Mouse (Mus musculus) forebrain, embryonic 16.5 days (tissue): Measurements from ENCODE around the gene Olfr1416. TPM values are rescaled to one million over a fixed set of nuclear protein-coding genes. Genes with fewer than 3 reads are reported as not detected.

Experiments used
- ATAC-seq: fragments of 200-750 bp; cut with Nextera tagmentation; 2 replicates; pipeline ENCODE4 v1.8.0; 2017; ENCODE audit warnings: mild to moderate bottlenecking, moderate library complexity
- H3K27ac ChIP-seq: fragments of 300-500 bp; sonication (generic); 2 replicates; pipeline ENCODE4 v1.5.1; 2014; ENCODE audit warnings: low read length, control low read depth
- H3K27me3 ChIP-seq: fragments of 300-500 bp; sonication (generic); replicated peaks from 2 replicates; pipeline ENCODE4 v1.6.1; 2014; ENCODE audit warnings: low read length; ENCODE audit not compliant: control insufficient read depth, insufficient read depth
- H3K36me3 ChIP-seq: fragments of 300-500 bp; sonication (generic); 2 replicates; pipeline ENCODE4 v1.6.1; 2014; ENCODE audit not compliant: control insufficient read depth, insufficient read depth
- H3K4me1 ChIP-seq: fragments of 300-500 bp; sonication (generic); replicated peaks from 2 replicates; pipeline ENCODE4 v1.6.1; 2014; ENCODE audit warnings: low read length; ENCODE audit not compliant: control insufficient read depth, insufficient read depth
- H3K4me2 ChIP-seq: fragments of 300-500 bp; sonication (generic); 2 replicates; pipeline ENCODE4 v1.6.1; 2014; ENCODE audit warnings: mild to moderate bottlenecking, low read length, control low read depth
- H3K4me3 ChIP-seq: fragments of 300-500 bp; sonication (generic); replicated peaks from 2 replicates; pipeline ENCODE4 v1.5.1; 2014; ENCODE audit warnings: mild to moderate bottlenecking, low read length, control low read depth
- H3K9ac ChIP-seq: fragments of 300-500 bp; sonication (generic); replicated peaks from 2 replicates; pipeline ENCODE4 v1.6.1; 2014; ENCODE audit warnings: low read depth, low read length, control low read depth
- H3K9me3 ChIP-seq: fragments of 300-500 bp; sonication (generic); 2 replicates; pipeline ENCODE4 v1.6.1; 2016; ENCODE audit warnings: low read length; ENCODE audit not compliant: control insufficient read depth
- whole genome bisulfite sequencing: fragments of 180-500 bp; shearing (Covaris S2); extraction: QIAGEN DNeasy Blood & Tissue Kit; methylation state at CpG from one replicate; pipeline ENCODE4 v1.1.7; 2014; 5-methylcytosine and 5-hydroxymethylcytosine counted together
- microRNA-seq: library from miRNA; unstranded; fragments of <30 nt; microRNA quantifications from one replicate; pipeline ENCODE4, GENCODE M21; 2017
- polyA plus RNA-seq: library from polyadenylated mRNA; unstranded; fragments of >200 nt; fragmentation: Nextera tagmentation; extraction: Ambion mirVana; gene quantifications from 2 replicates; pipeline ENCODE4 v1.2.1, GENCODE M21; 2015

The Olfr1416 gene
- polyA plus RNA-seq, 1 experiment from 2014 or later = not detected

- Histone ChIP-seq H3K27ac (peak overlapping the region; percentile 48), H3K27me3 (no peaks in the 10 kb centered on the region), H3K36me3 (no peaks in the 10 kb centered on the region; the same call in 1 of the 2 replicates), H3K4me2 (no peak overlapping the region), H3K4me3 (no peak overlapping the region), H3K9me3 (no peaks in the 10 kb centered on the region), H3K9ac (no peak overlapping the region), H3K4me1 (peaks cover 23% of the 10 kb centered on the region)
- WGBS = 21% methylated on average over 9 of the region's 9 CpGs
- peak; percentile 83 for ATAC-seq
These were observed 47.1 kb downstream of the Olfr1416 start for GRCm38 (mm10) chr1:92437678-92438271.

- no peak overlapping the region for H3K9ac ChIP-seq
- 24% methylated on average over 4 of the region's 4 CpGs for WGBS
- H3K36me3 ChIP-seq = no peaks in the 10 kb centered on the region
- ATAC-seq = peak; percentile 68
- H3K4me3 ChIP-seq = no peak overlapping the region
- no peaks in the 10 kb centered on the region for H3K9me3 ChIP-seq
- H3K27ac ChIP-seq = no peak overlapping the region
- H3K27me3 ChIP-seq = no peaks in the 10 kb centered on the region
- peaks cover 28% of the 10 kb centered on the region for H3K4me1 ChIP-seq
- no peak overlapping the region for H3K4me2 ChIP-seq
These were observed 48.0 kb downstream of the Olfr1416 start for GRCm38 (mm10) chr1:92436831-92437321.

GRCm38 (mm10) chr1:92434986-92435385 lies 49.9 kb downstream of the Olfr1416 start:
- Histone ChIP-seq H3K9me3 (no peaks in the 10 kb centered on the region), H3K4me3 (no peak overlapping the region), H3K27ac (no peak overlapping the region), H3K4me2 (no peak overlapping the region), H3K4me1 (peaks cover 30% of the 10 kb centered on the region), H3K36me3 (no peaks in the 10 kb centered on the region), H3K27me3 (no peaks in the 10 kb centered on the region), H3K9ac (no peak overlapping the region)
- ATAC-seq = no peak
- WGBS = 68% methylated on average over 1 of the region's 1 CpGs

GRCm38 (mm10) chr1:92432791-92433190 lies 52.1 kb downstream of the Olfr1416 start:
- Histone ChIP-seq H3K4me1 (peaks cover 21% of the 10 kb centered on the region), H3K4me3 (no peak overlapping the region), H3K4me2 (no peak overlapping the region), H3K9ac (no peak overlapping the region), H3K36me3 (no peaks in the 10 kb centered on the region), H3K27ac (no peak overlapping the region), H3K9me3 (no peaks in the 10 kb centered on the region), H3K27me3 (no peaks in the 10 kb centered on the region)
- no peak for ATAC-seq
- WGBS = 78% methylated on average over 9 of the region's 9 CpGs

- no peak overlapping the region for H3K9ac ChIP-seq
- H3K4me1 ChIP-seq = peaks cover 14% of the 10 kb centered on the region
- H3K9me3 ChIP-seq = no peaks in the 10 kb centered on the region
- no peak overlapping the region for H3K4me3 ChIP-seq
- H3K27me3 ChIP-seq = no peaks in the 10 kb centered on the region
- 42% methylated on average over 4 of the region's 4 CpGs for WGBS
- ATAC-seq = peak; percentile 57; the same call in 1 of the 2 replicates
- H3K36me3 ChIP-seq = no peaks in the 10 kb centered on the region
- no peak overlapping the region for H3K4me2 ChIP-seq
- no peak overlapping the region for H3K27ac ChIP-seq
These were observed 52.8 kb downstream of the Olfr1416 start for GRCm38 (mm10) chr1:92432098-92432497.

- WGBS = 73% methylated on average over 3 of the region's 3 CpGs
- ATAC-seq = no peak
These were observed 53.5 kb downstream of the Olfr1416 start for GRCm38 (mm10) chr1:92431420-92431819.

GRCm38 (mm10) chr1:92430991-92431390 lies 53.9 kb downstream of the Olfr1416 start:
- no peak overlapping the region for H3K4me2 ChIP-seq
- no peak overlapping the region for H3K27ac ChIP-seq
- peaks cover 7% of the 10 kb centered on the region for H3K4me1 ChIP-seq
- no peak overlapping the region for H3K4me3 ChIP-seq
- no peaks in the 10 kb centered on the region for H3K9me3 ChIP-seq
- WGBS = 90% methylated on average over 1 of the region's 1 CpGs
- no peak overlapping the region for H3K9ac ChIP-seq
- no peak for ATAC-seq
- no peaks in the 10 kb centered on the region for H3K36me3 ChIP-seq
- no peaks in the 10 kb centered on the region for H3K27me3 ChIP-seq

More at GRCm38 (mm10) chr1:92431420-92431819, 53.5 kb downstream of the Olfr1416 start:
- H3K9ac ChIP-seq = no peak overlapping the region
- no peak overlapping the region for H3K4me3 ChIP-seq
- no peak overlapping the region for H3K27ac ChIP-seq
- peaks cover 7% of the 10 kb centered on the region for H3K4me1 ChIP-seq
- H3K36me3 ChIP-seq = no peaks in the 10 kb centered on the region
- H3K27me3 ChIP-seq = no peaks in the 10 kb centered on the region
- no peaks in the 10 kb centered on the region for H3K9me3 ChIP-seq
- H3K4me2 ChIP-seq = no peak overlapping the region

Small RNAs within 50 kb of the gene (microRNA-seq; reads per million reads assigned to microRNA genes)
- gene Mir6900 = 3.3 reads per million, percentile 12 among the genes with 10 or more reads in this experiment

Other genes with a start within 250 kb of the Olfr1416 start
- gene Ndufa10, start 11.3 kb downstream of the Olfr1416 start, polyA plus RNA-seq = 273 and 301 TPM in 2 replicates
- gene Olfr1415, start 11.0 kb upstream of the Olfr1416 start, polyA plus RNA-seq = not detected in 2 replicates
- gene Olfr1414, start 33.5 kb upstream of the Olfr1416 start, polyA plus RNA-seq = not detected in 2 replicates
- gene Olfr1413, start 86.2 kb upstream of the Olfr1416 start, polyA plus RNA-seq = not detected in 2 replicates
- not detected in 2 replicates for gene Olfr1412, start 100.7 kb upstream of the Olfr1416 start, polyA plus RNA-seq
- gene Olfr1411, start 109.3 kb upstream of the Olfr1416 start, polyA plus RNA-seq = not detected in 2 replicates
- not detected in 2 replicates for gene Olfr1410, start 120.7 kb upstream of the Olfr1416 start, polyA plus RNA-seq
- not detected in 2 replicates for gene Olfr12, start 132.7 kb upstream of the Olfr1416 start, polyA plus RNA-seq
- gene Cops9, start 156.9 kb upstream of the Olfr1416 start, polyA plus RNA-seq = 462 and 475 TPM in 2 replicates
- gene Otos, start 163.7 kb upstream of the Olfr1416 start, polyA plus RNA-seq = 0.07 and 0.33 TPM in 2 replicates